Mouse (Mus musculus): ENCODE measurements at regions not wholly inside any gene's neighbourhood (a gene's known extent, or its start where the extent isn't known, plus 50 kb on each side); places are given as distances from the start of the nearest gene placed in this dataset.
A peak's percentile ranks its signal among the peaks of the same experiment; 100 is the strongest.

DNA sequence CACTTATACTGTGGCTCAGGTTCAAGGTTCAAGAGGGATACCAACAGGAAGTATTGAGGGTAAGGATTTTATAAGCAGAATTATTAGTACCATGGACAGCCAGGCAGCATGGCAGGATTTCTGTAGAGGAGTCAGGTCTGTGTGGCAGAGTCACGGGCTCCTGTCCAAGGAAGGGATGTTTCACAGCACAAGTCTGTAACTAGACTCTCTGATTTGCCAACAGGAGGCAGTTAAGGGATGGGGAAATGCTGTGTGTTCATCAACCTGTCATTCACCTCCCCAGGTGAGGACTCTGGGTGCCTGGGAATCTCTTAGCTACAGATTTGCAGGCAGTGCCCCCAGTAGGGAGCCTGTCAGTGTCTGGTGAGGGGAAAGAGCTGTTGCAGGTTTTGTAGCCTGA lies 541.7 kb upstream of the Auts2 start:
- DNase-seq (ENCODE audit: low spot score) = no peak

DNA sequence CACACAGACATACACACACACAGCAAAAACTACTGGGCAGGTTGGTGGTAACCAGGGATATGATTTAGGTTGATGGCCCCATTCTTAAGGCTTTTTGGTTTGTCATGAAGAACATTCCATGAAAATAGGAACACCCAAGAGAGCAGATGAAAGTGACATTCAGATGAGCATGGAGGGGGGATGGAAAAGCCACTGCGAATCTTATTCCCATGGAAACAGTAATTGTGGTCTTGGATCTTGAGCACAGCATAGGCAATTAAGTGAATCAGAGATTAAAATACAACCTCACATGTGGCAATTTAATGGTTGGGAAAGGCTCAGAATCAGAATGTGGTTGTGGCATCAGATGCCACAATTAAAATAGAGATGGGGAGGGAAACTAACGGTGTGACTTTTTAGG lies 537.6 kb upstream of the Auts2 start:
- DNase-seq (ENCODE audit: low spot score) = no peak

GRCm38 (mm10) chr5:133078916-133079315 lies 535.8 kb upstream of the Auts2 start:
- no peak for DNase-seq (ENCODE audit: low spot score)

GRCm38 (mm10) chr5:133078390-133078789 lies 535.2 kb upstream of the Auts2 start:
- no peak for DNase-seq (ENCODE audit: low spot score)

DNA sequence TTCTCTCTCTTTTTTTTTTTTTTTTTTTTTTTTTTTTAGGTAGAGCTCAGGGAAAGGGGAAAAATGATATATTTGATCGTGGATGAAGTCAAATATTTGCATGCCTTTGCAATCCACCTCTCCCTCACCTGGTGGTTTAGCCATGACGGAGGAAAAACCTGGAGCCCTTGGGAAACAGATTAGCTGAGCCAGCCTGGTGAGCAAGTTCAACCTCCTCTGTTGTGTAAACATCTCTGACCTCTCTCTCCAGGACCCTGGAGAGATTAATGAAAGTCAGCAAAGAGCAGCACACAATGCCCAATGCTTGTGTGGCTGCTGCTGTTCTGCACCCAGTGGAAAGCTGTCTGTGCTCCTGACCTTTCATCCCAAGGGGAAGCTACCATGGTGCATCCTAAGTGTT lies 530.2 kb upstream of the Auts2 start:
- no peak for DNase-seq (ENCODE audit: low spot score)

DNA sequence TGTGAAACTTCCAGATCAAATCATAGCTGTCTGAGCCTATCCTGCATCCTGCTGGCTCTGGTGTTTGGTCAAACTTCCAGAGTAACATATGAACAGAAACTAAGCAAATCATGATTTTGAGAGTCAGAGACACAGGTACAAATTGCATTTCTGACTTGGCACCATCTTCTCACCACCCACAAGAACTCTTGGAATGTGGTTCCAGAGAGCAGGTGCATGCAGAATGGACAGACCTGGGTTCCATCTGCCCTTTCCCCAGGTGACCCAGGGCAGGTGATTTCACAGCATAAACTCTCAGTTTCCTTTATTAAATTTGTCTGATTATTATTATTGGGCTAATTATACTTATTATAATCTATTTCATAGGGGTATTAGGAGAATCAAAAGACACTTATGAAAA lies 527.0 kb upstream of the Auts2 start:
- DNase-seq (ENCODE audit: low spot score) = no peak

DNA sequence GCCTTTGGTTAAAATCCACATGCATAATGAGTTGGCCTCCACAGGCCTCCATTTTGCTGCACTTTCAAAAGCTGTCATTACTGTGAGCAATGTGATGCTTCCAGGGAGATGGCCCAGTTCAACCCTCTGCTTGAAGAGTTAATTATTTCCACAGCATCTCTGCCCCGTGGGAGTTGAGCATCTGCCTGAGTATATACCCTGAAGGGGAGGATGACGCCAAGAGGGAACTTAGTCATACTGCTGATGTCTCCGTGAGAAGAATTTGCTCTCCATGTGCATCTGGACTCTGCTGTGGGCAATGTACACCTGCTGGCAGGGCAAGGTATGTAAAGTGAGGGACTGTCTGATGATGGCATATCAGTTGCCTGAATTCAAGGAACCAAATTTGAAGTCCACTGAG lies 519.3 kb upstream of the Auts2 start:
- peak; percentile 4 for DNase-seq (ENCODE audit: low spot score)

- no peak for DNase-seq (ENCODE audit: low spot score)
Observed at GRCm38 (mm10) chr5:133047456-133047855, 504.3 kb upstream of the Auts2 start.

DNA sequence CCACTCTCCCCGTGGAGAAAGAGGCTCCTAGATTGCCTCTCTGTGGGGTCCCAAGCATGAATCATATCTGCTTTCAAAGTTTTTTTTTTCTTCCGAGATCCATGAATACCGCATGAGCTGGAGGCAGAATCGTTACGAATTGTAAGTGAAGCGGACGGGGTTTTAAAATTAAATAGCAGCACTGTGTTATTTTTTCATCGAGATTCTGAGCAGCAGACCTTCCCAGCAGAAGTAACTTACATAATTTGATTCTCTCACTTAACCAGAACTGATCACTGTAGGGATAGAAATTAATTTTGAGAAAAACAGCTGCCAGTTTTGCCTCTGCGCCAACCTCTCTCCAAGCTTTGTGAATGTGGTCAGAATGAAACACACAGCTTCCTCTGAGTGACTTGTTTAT lies 502.5 kb upstream of the Auts2 start:
- DNase-seq (ENCODE audit: low spot score) = no peak

DNA sequence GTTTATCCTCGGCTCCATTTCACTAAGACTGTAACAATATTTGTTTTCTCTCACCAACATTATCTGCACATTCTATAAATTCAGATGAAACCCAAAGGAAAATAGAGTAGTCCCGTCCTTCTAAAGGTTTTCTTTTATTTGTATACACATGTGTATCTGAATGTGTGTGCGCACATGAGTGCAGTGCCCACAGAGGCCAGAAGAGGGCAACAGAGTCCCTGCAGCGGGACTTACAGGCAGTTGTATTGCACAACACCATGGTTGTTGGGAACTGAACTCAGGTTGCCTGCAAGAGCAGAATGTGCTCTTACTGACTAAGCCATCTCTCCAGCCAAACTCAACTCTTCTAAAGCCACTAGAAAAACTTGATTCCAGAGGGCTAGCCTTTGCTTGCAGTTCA lies 484.4 kb upstream of the Auts2 start:
- DNase-seq (ENCODE audit: low spot score) = no peak

DNA sequence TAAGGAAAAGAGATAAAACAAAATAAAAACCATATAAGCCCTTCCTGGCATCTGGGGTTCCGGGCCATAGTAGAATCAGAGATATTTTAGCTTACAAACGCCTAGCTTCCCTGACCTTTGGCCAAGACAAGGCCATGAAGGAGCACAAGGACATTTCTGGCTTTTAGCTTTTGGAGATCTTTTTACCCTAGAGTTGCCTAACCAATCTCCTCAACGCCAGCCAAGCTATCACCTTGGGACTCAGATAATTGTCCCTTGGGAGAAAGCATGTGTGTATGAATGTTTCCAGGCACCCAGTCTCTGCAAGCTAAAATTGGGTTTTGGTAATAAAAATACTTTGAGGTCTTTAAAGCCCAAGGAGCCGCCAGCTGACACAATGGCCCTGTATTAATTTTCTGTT lies 482.0 kb upstream of the Auts2 start:
- DNase-seq (ENCODE audit: low spot score) = no peak

GRCm38 (mm10) chr5:133020821-133021220 lies 477.7 kb upstream of the Auts2 start:
- no peak for DNase-seq (ENCODE audit: low spot score)

GRCm38 (mm10) chr5:133020116-133020515 lies 477.0 kb upstream of the Auts2 start:
- no peak for DNase-seq (ENCODE audit: low spot score)

DNA sequence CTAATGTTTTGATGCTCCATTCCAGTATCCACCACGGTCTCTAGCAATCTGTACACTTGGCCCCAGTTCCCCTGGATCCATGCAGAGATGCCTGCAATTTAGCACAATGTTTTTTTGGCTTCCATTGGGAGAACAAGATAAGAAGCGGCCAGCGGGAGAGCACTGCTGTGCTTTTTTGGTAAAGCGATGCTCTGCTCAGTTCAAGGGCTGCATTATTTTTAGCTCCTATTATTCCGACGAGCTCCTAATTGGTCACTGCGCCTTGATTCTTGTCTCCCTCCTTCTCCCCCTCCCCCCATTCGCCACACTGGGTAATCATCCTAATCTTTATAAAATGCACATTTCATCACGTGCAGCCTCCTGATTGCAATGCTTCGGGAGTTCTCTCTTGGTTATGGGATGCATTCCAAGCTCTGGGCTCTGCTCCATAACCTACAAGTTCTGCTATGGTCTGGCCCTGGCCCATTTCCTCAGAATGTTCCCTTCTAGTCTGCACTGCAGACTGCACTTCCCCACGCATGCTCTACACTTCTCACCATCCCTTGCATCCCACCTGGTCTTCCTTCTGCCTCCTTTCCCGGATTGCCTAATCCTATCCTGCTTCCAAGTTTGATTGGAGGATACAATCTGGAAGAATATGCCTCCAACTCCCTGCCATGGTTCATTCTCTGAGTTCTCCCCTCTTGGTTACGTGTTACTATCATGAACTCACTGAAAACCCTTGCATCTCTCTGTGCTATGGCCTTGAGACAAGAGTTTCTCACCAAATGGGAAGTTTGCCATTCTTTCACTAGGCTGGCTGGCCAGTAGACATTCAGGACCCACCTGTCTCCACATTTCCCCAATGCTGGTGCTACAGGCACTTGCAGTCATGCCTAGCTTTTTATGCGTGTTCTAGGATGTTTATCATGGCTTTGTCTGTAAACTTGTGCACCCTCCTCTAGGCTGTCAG lies 467.8 kb upstream of the Auts2 start:
- DNase-seq (ENCODE audit: low spot score) = peak; percentile 32

- no peak for DNase-seq (ENCODE audit: low spot score)
Observed at GRCm38 (mm10) chr5:132982866-132983265, 439.7 kb upstream of the Auts2 start.

- no peak for DNase-seq (ENCODE audit: low spot score)
Observed at GRCm38 (mm10) chr5:132979013-132979412, 435.9 kb upstream of the Auts2 start.

DNA sequence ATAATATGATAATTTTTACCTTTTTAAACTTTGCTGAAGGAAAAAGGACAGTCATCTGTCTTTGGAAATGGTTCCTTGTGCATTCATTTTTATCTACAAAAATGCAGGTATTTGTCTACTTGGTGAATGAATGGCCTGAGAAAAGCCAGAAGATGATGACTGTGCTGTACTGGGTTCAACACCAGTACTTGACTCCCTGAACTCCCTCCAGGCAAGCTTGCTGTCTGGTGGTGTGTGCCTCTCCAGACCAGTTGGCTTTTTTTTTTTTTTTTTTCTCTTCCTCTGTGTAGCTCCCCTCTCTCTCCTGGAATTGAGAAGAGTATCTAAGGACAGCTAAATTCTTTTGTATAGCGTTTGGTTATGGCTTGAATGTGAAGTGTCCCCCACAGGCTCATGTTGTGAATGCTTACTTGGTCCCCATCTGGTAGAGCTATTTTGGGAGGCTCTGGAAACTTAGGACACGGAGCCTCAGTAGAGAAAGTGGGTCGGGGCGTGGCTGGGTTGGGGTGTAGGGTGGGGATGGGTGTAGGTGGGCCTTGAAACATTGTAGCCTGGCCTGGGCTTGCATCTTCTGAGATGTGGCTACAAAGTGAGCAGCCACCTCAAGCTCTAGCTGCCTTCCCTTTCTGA lies 432.3 kb upstream of the Auts2 start:
- DNase-seq (ENCODE audit: low spot score) = no peak

DNA sequence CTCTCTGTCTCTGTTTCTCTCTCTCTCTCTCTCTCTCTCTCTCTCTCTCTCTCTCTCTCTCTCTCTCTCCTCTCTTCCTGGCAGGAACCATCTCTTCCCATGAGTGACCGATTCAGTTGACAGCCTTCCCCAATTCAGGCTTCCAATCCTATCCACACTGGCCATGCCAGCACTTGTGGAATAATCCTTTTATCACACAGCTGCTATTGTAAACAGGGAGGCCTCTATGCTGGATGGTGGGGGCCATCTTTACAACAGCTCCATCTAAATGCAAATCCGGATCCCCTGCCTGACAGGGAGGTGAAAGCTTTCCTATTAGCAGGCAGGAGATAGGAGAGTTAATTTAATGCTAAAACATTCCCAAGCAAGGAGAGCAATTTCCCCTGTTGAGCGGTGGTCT lies 431.7 kb upstream of the Auts2 start:
- no peak for DNase-seq (ENCODE audit: low spot score)

DNA sequence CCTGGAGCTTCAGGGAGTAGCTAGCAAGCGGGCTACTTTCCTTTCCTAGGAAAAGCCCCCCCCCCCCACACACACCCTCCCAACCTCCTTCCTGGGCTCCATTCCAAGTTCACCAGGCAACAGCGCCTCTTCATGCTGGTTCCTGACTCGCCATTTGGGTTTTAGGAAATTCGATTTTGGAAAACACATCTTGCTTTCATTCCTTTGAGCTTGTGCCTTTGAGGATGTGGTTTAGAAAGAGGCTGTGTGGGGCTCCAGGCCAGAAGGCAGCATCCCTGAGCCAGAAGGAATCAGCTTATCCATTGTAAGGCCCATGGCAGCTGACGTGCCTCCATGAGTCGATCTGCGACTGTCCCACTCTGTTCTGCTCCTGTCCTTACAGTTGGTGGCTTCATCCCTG lies 427.9 kb upstream of the Auts2 start:
- no peak for DNase-seq (ENCODE audit: low spot score)

- DNase-seq (ENCODE audit: low spot score) = no peak
Observed at GRCm38 (mm10) chr5:132969376-132969775, 426.2 kb upstream of the Auts2 start.

DNA sequence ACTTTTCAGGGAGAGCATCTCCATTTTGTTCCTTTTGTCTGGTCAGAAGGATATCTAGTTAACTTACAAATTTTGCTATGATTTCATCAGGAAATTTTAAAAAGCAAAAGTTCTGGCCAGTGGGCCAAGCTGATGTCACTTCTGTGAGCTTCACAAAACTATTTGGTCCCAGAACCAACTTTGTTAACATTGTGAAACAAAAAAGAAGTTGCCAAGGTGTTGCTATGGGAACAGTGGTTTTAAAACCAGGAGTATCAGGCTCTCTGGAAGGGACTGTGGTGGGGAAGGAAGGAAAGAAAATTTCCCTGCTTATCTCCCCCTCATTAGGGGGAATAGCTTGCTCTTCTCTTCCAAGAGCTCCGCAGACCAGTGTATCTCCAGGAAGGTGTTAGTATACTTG lies 416.8 kb upstream of the Auts2 start:
- no peak for DNase-seq (ENCODE audit: low spot score)

GRCm38 (mm10) chr5:132956184-132956583 lies 413.0 kb upstream of the Auts2 start:
- DNase-seq (ENCODE audit: low spot score) = no peak

- DNase-seq (ENCODE audit: low spot score) = peak; percentile 7
Observed at GRCm38 (mm10) chr5:132955051-132955450, 411.9 kb upstream of the Auts2 start.
